30 mouse cellular contexts compared by ENCODE assay signal in the genomic region with DNA sequence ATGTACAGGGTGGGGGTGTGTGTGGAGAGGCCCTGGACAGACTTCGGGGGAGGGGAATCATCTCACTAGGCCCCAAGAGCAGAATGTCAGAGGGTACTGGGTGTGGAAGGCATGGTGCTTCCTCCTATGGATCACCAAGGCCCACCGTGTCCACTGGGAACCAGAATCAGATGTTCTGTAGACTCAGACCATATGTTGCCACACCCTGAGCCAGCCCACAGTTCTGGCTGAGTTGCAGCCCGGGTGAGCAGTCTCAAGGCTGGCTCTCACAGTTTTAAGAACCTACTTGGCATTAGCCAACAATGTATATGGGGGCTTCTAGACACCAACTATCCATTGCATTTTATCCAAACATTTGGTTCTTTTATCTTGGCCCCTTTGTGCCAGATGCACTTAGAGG.
DNase-seq lines count a peak whose midpoint lies in the region; ATAC-seq lines count a peak whose summit lies in the region.
"Had no signal": no experiment of that assay in that cellular context is flagged by ENCODE, and none has a peak within 500 bp of the region (broad histone marks: within the 10 kb centered on the region; RNA-seq: fewer than 3 reads in every experiment).

No protein-coding gene starts in this region.

- intact Hi-C loops in left cerebral cortex, postnatal 4 days (cut with DNase I): no loop called here
- intact Hi-C loops in gastrocnemius, postnatal 36 days (cut with DNase I): no loop called here

- ATAC-seq in embryonic facial prominence, embryonic 13.5 days (ENCODE audit: insufficient number of reproducible peaks, insufficient read depth, low FRiP score, low TSS enrichment, low read depth): no peak
- ATAC-seq in hindbrain, embryonic 14.5 days (ENCODE audit: low FRiP score): no peak
- ATAC-seq: forebrain, embryonic 13.5 days; hindbrain, postnatal 0 days; inflammation-experienced regulatory T-cells, adult 6 months; intestine, embryonic 16.5 days; Patski had no signal

- 0 out of 2 replicates have a peak overlapping the region, but pooled peaks have one; percentile 12 for H3K27ac ChIP-seq in embryonic facial prominence, embryonic 13.5 days
- H3K27ac ChIP-seq in hindbrain, embryonic 14.5 days: no peak overlapping the region
- H3K27ac ChIP-seq: forebrain, embryonic 13.5 days; gastrocnemius, adult 2 months; heart, embryonic 15.5 days; hindbrain, embryonic 10.5 days; hindbrain, embryonic 13.5 days; hindbrain, postnatal 0 days had no signal

- no peaks in the 10 kb centered on the region for H3K36me3 ChIP-seq in embryonic facial prominence, embryonic 13.5 days
- no peaks in the 10 kb centered on the region for H3K36me3 ChIP-seq in hindbrain, embryonic 14.5 days (replicated peaks; ENCODE audit: control insufficient read depth, insufficient read depth)
- H3K36me3 ChIP-seq: heart, embryonic 12.5 days; heart, embryonic 15.5 days; hindbrain, embryonic 10.5 days; hindbrain, embryonic 13.5 days had no signal

- WGBS in embryonic facial prominence, embryonic 13.5 days: 61% methylated on average over 3 of the region's 3 CpGs
- WGBS in hindbrain, embryonic 14.5 days: 94% methylated on average over 3 of the region's 3 CpGs

- H3K27me3 ChIP-seq in embryonic facial prominence, embryonic 13.5 days: peaks cover 3% of the 10 kb centered on the region; the same call in 1 of the 2 replicates
- no peaks in the 10 kb centered on the region for H3K27me3 ChIP-seq in hindbrain, embryonic 14.5 days (ENCODE audit: control insufficient read depth, insufficient read depth, low read length)
- H3K27me3 ChIP-seq: forebrain, embryonic 13.5 days; Patski had no signal

- H3K4me2 ChIP-seq in embryonic facial prominence, embryonic 13.5 days: no peak overlapping the region
- H3K4me2 ChIP-seq in hindbrain, embryonic 14.5 days (replicated peaks): no peak overlapping the region
- H3K4me2 ChIP-seq: forebrain, embryonic 13.5 days; heart, embryonic 12.5 days; heart, embryonic 15.5 days; hindbrain, embryonic 13.5 days had no signal

- H3K9me3 ChIP-seq in embryonic facial prominence, embryonic 13.5 days: no peaks in the 10 kb centered on the region
- H3K9me3 ChIP-seq in hindbrain, embryonic 14.5 days (ENCODE audit: control insufficient read depth, low read length): no peaks in the 10 kb centered on the region
- H3K9me3 ChIP-seq: forebrain, embryonic 13.5 days; heart, embryonic 12.5 days; heart, embryonic 15.5 days; hindbrain, embryonic 10.5 days; hindbrain, embryonic 13.5 days had no signal

- no peak overlapping the region for H3K4me3 ChIP-seq in embryonic facial prominence, embryonic 13.5 days
- no peak overlapping the region for H3K4me3 ChIP-seq in hindbrain, embryonic 14.5 days (replicated peaks; ENCODE audit: low read length)
- H3K4me3 ChIP-seq: erythroblast, embryonic 14.5 days; forebrain, embryonic 13.5 days; gastrocnemius, adult 2 months; heart, embryonic 12.5 days; heart, embryonic 15.5 days; hindbrain, embryonic 10.5 days; hindbrain, embryonic 13.5 days had no signal

- H3K4me1 ChIP-seq in embryonic facial prominence, embryonic 13.5 days: peaks cover 50% of the 10 kb centered on the region
- H3K4me1 ChIP-seq in hindbrain, embryonic 14.5 days (replicated peaks; ENCODE audit: control insufficient read depth, insufficient read depth, low read length): peaks cover 19% of the 10 kb centered on the region

- no peak overlapping the region for H3K9ac ChIP-seq in embryonic facial prominence, embryonic 13.5 days
- no peak overlapping the region for H3K9ac ChIP-seq in hindbrain, embryonic 14.5 days
- H3K9ac ChIP-seq: forebrain, embryonic 13.5 days; heart, embryonic 12.5 days; heart, embryonic 15.5 days; hindbrain, embryonic 13.5 days had no signal

- peak; percentile 20 to 56 for DNase-seq in left cerebral cortex, adult 18-20 months (ENCODE audit: low spot score in 2 of 2)
- no peak for DNase-seq in left cerebral cortex, postnatal 4 days
- peak; percentile 40 for DNase-seq in 3T3-L1 (ENCODE audit: low read depth, low spot score)
- peak; percentile 66 for DNase-seq in NIH3T3 (ENCODE audit: low read depth)
- DNase-seq in hindbrain, embryonic 14.5 days (ENCODE audit: low spot score): no peak
- DNase-seq in gastrocnemius, postnatal 36 days: no peak
- DNase-seq: adrenal gland, postnatal 10 days; adrenal gland, postnatal 36 days; cerebellum, adult 11 months; cerebellum, adult 2 months; cerebellum, adult 9-11 months; cerebellum, postnatal 25 days; embryo, embryonic 11 days; gastrocnemius, adult 2 months; gastrocnemius, postnatal 14 days; heart, adult 18-20 months; heart, postnatal 10 days; heart, postnatal 36 days; kidney, adult 18-20 months had no signal

Comparison
In these comparisons a context has a peak if more than half of its experiments do, and no peak if none do; other contexts are left out.
1. DNase-seq: peak in left cerebral cortex, adult 18-20 months (2 of 2), 3T3-L1 (single experiment) and NIH3T3 (single experiment); none in left cerebral cortex, postnatal 4 days (single experiment), hindbrain, embryonic 14.5 days (single experiment) and gastrocnemius, postnatal 36 days (0 of 2).